Mouse (Mus musculus): ENCODE measurements around the gene Gm5617. TPM values are rescaled to one million over a fixed set of nuclear protein-coding genes. Genes with fewer than 3 reads are reported as not detected.

Gm5617 gene
- polyA plus RNA-seq, 1 experiment from 2014 or later: 72.3 TPM

- no peak for ATAC-seq
- Histone ChIP-seq H3K4me3 (ENCODE audit: low read depth, low read length) (no peak overlapping the region), H3K27me3 (replicated peaks; ENCODE audit: control insufficient read depth, insufficient read depth, low read length) (0 out of 2 replicates have a peak, but pooled peaks cover 5% of the 10 kb centered on the region), H3K4me1 (replicated peaks; ENCODE audit: control insufficient read depth, insufficient read depth, low read length) (no peaks in the 10 kb centered on the region), H3K27ac (ENCODE audit: low read depth, low read length) (no peak overlapping the region), H3K36me3 (ENCODE audit: control insufficient read depth, insufficient read depth) (no peaks in the 10 kb centered on the region), H3K9ac (ENCODE audit: low read depth, low read length) (no peak overlapping the region), H3K4me2 (replicated peaks; ENCODE audit: low read depth) (no peak overlapping the region), H3K9me3 (ENCODE audit: control insufficient read depth) (peaks cover 12% of the 10 kb centered on the region; the same call in 1 of the 2 replicates)
- 15% methylated on average over 12 of the region's 12 CpGs for WGBS
- TF ChIP-seq CTCF (IDR thresholded peaks at IDR 0.05; ENCODE audit: low read depth): no peak
Measured at GRCm38 (mm10) chr9:48538688-48539087, 43.4 kb downstream of the Gm5617 start.

Small RNA genes lying within 50 kb of the gene (microRNA-seq; reads per million reads assigned to microRNA genes)
- gene Gm23653: not detected

Other genes with a start within 250 kb of the Gm5617 start
- 0.72 and 0.76 TPM in 2 replicates for gene Nxpe2, start 142.0 kb upstream of the Gm5617 start, polyA plus RNA-seq (2015; fragmentation: Nextera tagmentation; extraction: Ambion mirVana)
- 70.3 and 70.6 TPM in 2 replicates for gene Rexo2, start 14.8 kb upstream of the Gm5617 start, polyA plus RNA-seq (2015; fragmentation: Nextera tagmentation; extraction: Ambion mirVana)
- gene Rbm7, start 143 bp upstream of the Gm5617 start, polyA plus RNA-seq (2015; fragmentation: Nextera tagmentation; extraction: Ambion mirVana): 73.5 and 74.0 TPM in 2 replicates
- 5.1 and 6.1 TPM in 2 replicates for gene Nnmt, start 109.7 kb downstream of the Gm5617 start, polyA plus RNA-seq (2015; fragmentation: Nextera tagmentation; extraction: Ambion mirVana)

All from intestine, postnatal 0 days (tissue).